Mouse (Mus musculus): Measurements from ENCODE around the gene Uspl1. TPM values are rescaled to one million over a fixed set of nuclear protein-coding genes. Genes with fewer than 3 reads are reported as not detected.

The Uspl1 gene
- total RNA-seq, 1 experiment from 2014 or later = 32.5 TPM

DNA sequence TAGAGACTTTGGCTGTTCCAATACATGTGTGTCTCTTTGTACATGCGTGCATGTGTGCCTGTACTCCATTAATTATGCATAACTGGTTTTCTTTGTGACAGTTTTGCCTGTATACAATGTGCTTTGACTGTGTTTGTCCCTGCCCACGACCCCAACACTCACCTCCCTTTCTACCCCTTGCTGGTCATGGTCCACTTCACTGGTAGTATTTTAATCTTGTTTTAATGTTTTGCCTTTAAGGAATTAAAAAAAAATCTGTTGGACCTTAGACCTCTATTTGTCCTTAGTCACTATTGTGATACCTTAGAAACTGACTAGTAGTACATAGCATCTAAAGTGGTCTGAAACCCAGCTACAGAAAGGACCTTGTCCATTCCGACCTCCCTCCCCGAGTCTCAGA, 26.9 kb downstream of the Uspl1 start:
- no peak for DNase-seq

DNA sequence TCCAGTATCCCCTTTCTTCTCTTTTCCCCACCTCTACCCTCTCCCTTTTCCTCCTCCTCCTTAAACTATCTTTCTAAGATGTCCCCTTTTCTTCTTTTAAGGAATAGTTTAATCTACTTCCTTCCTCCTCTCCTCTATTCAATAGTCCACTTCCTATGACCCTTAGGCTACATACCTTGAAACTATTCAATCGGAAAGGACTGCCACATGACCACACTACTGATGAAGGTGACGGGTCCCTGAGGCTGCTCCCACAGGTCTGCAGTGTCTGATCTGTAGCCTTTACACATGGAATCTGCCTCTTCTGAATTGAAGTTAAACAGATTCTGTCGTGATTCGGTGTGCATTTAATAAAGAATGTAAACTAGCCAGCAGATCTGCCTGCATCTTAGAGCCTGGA, 28.7 kb downstream of the Uspl1 start:
- DNase-seq = no peak

DNA sequence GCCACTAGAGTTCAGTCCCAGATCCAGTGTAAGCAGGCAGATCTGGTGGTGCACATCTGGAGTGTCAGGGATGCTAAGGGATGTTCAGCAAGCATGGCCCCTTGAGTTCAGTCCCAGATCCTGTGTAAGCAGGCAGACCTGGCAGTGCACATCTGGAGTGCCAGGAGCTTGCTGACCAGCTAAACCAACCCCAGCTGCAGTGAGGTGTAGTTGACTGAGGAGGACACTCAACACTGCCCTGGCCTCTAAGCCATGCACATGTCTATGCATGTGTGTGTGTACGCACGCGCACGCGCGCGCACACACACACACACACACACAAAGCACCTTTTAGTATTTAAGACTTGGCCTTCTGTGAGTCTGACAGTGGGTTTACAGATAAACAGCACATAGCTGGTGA, 31.4 kb downstream of the Uspl1 start:
- no peak for DNase-seq

- DNase-seq = no peak
Observed at GRCm38 (mm10) chr5:149217524-149218357, 33.6 kb downstream of the Uspl1 start.

DNA sequence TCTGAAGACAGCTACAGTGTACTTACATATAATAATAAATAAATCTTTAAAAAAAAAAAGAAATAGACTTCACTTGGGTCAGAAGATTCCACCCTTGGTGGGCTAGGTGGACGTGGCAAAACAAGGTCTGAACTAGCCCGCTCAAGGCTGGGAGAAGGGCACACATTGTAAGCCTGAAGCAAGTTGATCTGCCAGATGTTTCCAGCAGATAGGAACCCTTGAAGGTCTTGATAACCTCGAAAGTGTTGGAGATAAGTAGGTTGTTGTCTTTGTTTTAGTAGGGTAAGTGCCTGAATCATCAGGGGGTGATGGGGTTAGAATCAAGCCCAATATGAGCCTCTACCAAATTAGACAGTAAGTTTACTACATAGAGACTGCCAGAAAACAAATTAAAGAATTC, 35.3 kb downstream of the Uspl1 start:
- DNase-seq = no peak

- no peak for DNase-seq
Observed at GRCm38 (mm10) chr5:149221355-149221754, 37.2 kb downstream of the Uspl1 start.

DNA sequence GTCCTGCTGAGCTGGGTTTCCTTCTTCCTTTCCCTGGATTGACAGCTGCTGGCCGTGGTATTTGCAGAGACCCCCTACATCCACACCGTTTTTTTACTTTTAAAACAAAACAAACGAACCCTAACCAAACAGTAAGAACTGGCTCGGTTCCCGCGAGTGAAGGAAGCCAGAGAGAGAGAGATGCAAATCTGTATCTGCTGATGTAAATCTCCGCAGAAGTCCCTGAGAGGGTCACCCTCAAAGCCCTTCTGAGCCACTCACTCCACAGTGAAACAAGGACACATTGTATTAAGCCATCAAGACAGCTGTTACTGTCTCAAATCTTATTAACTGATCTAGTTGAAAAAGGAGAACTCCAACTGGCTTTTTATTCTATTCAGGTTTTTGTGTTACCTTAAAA, 40.5 kb downstream of the Uspl1 start:
- DNase-seq = no peak

- peak; percentile 99 for DNase-seq
Observed at GRCm38 (mm10) chr5:149228700-149229618, 44.8 kb downstream of the Uspl1 start.

DNA sequence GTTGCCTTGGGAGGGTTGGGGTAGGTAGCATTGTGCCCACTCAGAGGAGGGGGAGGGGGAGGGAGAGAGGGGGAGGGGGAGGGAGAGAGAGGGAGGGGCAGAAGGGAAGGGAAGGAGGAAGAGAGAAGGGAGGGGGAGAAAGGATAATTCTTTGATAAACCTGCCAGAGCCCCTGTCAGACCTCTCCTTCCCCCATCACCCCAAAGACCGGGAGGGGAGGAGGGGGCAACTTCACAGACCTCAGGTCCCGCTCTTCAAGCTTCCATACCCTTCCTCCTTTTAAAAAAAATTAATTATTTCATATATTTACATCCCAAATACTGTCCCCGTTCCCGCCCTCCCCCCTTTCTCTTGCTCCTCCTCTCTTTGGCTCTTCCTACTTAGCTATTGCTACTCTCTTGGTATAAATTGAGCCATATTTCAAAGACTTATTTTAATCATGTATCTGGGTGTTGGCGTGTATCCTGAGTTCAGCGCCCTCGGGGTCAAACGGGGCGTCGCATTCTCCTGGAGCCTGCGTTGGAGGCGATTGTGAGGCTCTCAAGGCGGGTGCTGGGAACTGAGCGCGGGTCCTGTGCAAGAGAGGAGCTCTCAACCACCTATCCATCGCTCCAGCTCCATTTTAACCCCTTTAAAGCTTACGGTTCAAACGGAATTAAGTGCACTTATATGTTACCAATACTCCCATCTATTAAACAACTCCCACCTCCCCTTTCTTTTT, 45.6 kb downstream of the Uspl1 start:
- DNase-seq = no peak

DNA sequence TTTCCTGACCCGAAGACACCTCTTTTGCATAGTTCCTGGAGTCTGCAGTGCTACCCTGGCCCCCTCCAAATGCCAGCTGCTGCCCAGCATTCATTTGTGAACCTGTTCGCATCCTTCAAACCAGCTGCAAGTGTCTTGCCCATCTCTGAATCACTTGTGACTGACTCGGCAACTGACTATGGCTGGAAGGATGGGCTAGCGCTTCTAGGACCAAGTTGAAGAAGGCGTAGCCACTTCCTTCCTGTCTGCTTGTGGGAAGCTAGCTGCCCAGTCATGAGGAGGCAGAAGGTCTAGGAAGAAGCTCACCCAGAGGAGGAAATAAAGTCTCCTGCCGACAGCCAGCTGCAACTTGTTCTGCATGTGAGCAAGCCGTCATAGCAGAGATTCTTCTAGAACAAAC, 50.9 kb downstream of the Uspl1 start:
- DNase-seq = no peak

GRCm38 (mm10) chr5:149237221-149237950, 53.2 kb downstream of the Uspl1 start:
- no peak for DNase-seq

DNA sequence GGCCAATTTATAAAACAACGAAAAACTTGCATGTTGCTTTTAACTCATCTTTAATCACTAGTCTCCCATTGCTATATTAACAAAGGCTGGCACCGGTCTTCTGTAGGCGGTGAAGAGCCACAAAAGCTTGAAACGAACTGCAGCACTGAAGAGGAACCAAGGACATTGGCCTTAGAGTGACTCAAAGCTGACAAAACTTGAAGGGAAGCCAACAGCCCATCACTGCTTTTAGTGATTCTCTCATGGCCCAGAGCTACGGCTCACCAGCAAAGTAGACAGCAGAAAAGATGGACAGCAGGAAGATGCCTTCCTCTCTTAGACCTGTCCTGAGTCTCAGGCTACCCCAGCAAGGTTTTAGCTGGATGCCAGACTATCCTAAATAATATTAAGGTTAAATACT, 58.3 kb downstream of the Uspl1 start:
- DNase-seq = no peak

- DNase-seq = no peak
Observed at GRCm38 (mm10) chr5:149243053-149243452, 58.9 kb downstream of the Uspl1 start.

GRCm38 (mm10) chr5:149245391-149245964, 61.3 kb downstream of the Uspl1 start:
- DNase-seq = no peak

DNA sequence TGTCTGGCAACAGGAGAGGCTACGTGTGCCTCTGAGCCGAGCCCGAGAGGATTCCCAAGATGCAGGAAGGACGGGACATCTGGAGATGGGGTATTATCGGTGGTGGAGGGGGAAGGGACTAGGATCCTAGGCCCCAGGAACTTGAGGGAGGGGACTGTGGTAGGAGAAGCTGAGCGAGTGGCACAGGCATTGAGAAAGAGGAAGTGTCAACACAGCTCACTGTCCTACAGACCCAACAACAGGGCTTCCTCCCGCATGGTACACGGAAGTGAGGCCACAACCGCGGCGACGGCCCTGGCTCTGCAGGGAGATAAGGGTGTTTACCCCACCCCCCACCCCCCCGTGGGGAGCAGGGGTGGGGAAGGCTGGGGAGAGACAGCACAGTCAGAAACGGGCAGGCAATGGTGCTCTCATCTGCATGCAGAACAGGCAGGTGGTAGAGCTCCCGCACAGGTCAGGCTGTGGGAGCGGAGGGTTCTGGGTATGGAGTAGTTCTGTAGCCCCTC, 61.9 kb downstream of the Uspl1 start:
- DNase-seq = peak; percentile 20

GRCm38 (mm10) chr5:149247047-149247904, 63.1 kb downstream of the Uspl1 start:
- DNase-seq = no peak

- peak; percentile 35 for DNase-seq
Observed at GRCm38 (mm10) chr5:149252303-149252702, 68.2 kb downstream of the Uspl1 start.

- DNase-seq = no peak
Observed at GRCm38 (mm10) chr5:149253491-149253890, 69.3 kb downstream of the Uspl1 start.

DNA sequence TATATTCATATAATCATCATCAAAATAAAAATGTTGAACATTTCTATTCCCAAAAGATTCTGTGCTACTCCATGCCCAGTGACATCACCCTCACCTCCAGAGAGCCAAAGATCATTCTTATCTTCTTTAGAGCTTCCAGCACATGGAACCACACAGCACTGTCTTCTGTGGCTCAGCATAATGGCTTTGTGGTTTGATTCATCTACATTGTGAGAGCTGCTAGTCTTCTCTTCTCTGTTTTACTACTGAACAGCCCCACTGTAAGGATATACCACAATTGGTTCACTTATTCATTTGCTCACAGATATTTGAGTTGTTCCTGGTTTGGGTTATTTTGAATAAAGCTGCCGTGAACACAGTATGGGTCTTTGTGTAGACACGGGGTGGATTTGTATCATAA, 71.4 kb downstream of the Uspl1 start:
- DNase-seq = no peak
